Comparison of ENCODE assay signal across 8 mouse cellular contexts in the genomic region with DNA sequence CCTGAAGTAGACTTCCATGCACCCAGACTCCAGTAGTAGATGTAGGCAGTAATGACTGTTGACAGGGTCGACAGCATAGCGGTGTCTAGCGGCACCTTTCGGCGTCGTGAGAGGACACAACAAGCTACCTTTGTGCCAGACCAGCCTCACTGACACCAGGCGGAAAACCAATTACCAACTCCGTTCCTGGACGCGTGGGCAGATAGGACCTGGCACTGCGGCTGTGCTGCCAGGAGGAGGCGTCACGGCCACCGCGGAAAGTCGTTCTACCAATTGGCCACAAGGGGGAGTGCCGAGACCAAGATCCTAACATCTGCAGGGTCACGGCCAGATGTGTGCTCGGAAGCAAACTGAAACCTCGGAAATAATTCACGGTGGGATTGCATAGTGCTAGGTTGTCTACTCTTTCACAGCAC. TPM values are rescaled to one million over a fixed set of nuclear protein-coding genes. Genes with fewer than 3 reads are reported as not detected.
DNase-seq lines count a peak whose midpoint lies in the region; ATAC-seq lines count a peak whose summit lies in the region.

No protein-coding gene starts in this region.

- H3K27ac ChIP-seq in intestine, embryonic 14.5 days (ENCODE audit: low read depth): no peak overlapping the region

- no peaks in the 10 kb centered on the region for H3K9me3 ChIP-seq in intestine, embryonic 14.5 days (ENCODE audit: control insufficient read depth, low read length)

- H3K36me3 ChIP-seq in intestine, embryonic 14.5 days (ENCODE audit: control insufficient read depth, insufficient read depth, low read length): no peaks in the 10 kb centered on the region

- WGBS in intestine, embryonic 14.5 days: 2% methylated on average over 21 of the region's 21 CpGs

- H3K27me3 ChIP-seq in intestine, embryonic 14.5 days (replicated peaks; ENCODE audit: control insufficient read depth, insufficient read depth, low read length): no peaks in the 10 kb centered on the region

- ATAC-seq in intestine, embryonic 14.5 days (replicated peaks; ENCODE audit: low FRiP score, low TSS enrichment, low read depth): peak; percentile 78
- ATAC-seq in megakaryocyte progenitor cell, adult 5-6 weeks (replicated peaks; ENCODE audit: poor library complexity): peak; percentile 100

- peaks cover 6% of the 10 kb centered on the region for H3K4me1 ChIP-seq in intestine, embryonic 14.5 days (replicated peaks; ENCODE audit: control insufficient read depth, insufficient read depth, low read length)

- peak; percentile 95 for DNase-seq in adipocyte (ENCODE audit: low spot score)
- DNase-seq in embryo, embryonic 10 days (ENCODE audit: low spot score): peak; percentile 94
- DNase-seq in gastrocnemius, postnatal 14 days: peak; percentile 83
- DNase-seq in intestine, embryonic 14.5 days (ENCODE audit: low spot score): peak; percentile 94
- DNase-seq in left cerebral cortex, postnatal 10 days (ENCODE audit: extremely low spot score in 1 of 2, low spot score in 2 of 2): peak; percentile 49 to 78
- DNase-seq in right cerebral cortex, postnatal 14 days: peak; percentile 65
- peak; percentile 76 to 85 for DNase-seq in urinary bladder, postnatal 4 days (ENCODE audit: low spot score in 2 of 2)

- no peak overlapping the region for H3K9ac ChIP-seq in intestine, embryonic 14.5 days (ENCODE audit: low read length)

- no peak overlapping the region for H3K4me3 ChIP-seq in intestine, embryonic 14.5 days (ENCODE audit: low read depth, low read length)

- H3K4me2 ChIP-seq in intestine, embryonic 14.5 days (ENCODE audit: low read length): peak overlapping the region; percentile 48

- intact Hi-C loops in gastrocnemius, postnatal 14 days (cut with DNase I; ENCODE audit: low total_unique reads): loop anchor here (5.0 kb wide), 1 partner anchor 280 kb away; no protein-coding TSS in a partner anchor
- intact Hi-C loops in left cerebral cortex, postnatal 10 days (cut with DNase I): loop anchor here (5.0 to 10.0 kb wide), 2 partner anchors 55 to 253 kb away; no protein-coding TSS in a partner anchor

RNA-seq across cellular contexts. Expression of gene Cpn2, which starts 15.3 kb away (rescaled TPM):
- not detected for total RNA-seq in gastrocnemius, postnatal 14 days (2021)
- 0.04 TPM in 1 of 2 replicates, not detected in the other for polyA plus RNA-seq in intestine, embryonic 14.5 days (2014; fragmentation: Nextera tagmentation; extraction: Ambion mirVana)
- total RNA-seq in left cerebral cortex, postnatal 10 days (2021): not detected
- total RNA-seq in megakaryocyte progenitor cell, adult 5-6 weeks (2015): not detected in 2 replicates
- total RNA-seq in megakaryocyte progenitor cell, adult 5-6 weeks (2017): not detected in 2 replicates

RNA-seq across cellular contexts. Expression of gene Lrrc15, which starts 31.0 kb away (rescaled TPM):
- under 1 TPM; 0.42 to 0.70 TPM for total RNA-seq in gastrocnemius, postnatal 14 days (2021)
- 0.27 and 0.50 TPM in 2 replicates for polyA plus RNA-seq in intestine, embryonic 14.5 days (2014; fragmentation: Nextera tagmentation; extraction: Ambion mirVana)
- total RNA-seq in left cerebral cortex, postnatal 10 days (2021): not detected
- total RNA-seq in megakaryocyte progenitor cell, adult 5-6 weeks (2015): not detected in 2 replicates
- total RNA-seq in megakaryocyte progenitor cell, adult 5-6 weeks (2017): not detected in 2 replicates

RNA-seq across cellular contexts. Expression of gene Gp5, which starts 58.6 kb away (rescaled TPM):
- total RNA-seq in gastrocnemius, postnatal 14 days (2021): under 1 TPM in 1 of 2 experiments, not detected in 1; 0.14 TPM
- polyA plus RNA-seq in intestine, embryonic 14.5 days (2014; fragmentation: Nextera tagmentation; extraction: Ambion mirVana): 0.65 and 0.80 TPM in 2 replicates
- 1 to 10 TPM in 1 of 2 experiments, under 1 TPM in 1; 0.77 to 1.4 TPM for total RNA-seq in left cerebral cortex, postnatal 10 days (2021)
- 1.1 and 1.5 TPM in 2 replicates for total RNA-seq in megakaryocyte progenitor cell, adult 5-6 weeks (2015)
- total RNA-seq in megakaryocyte progenitor cell, adult 5-6 weeks (2017): 0.46 and 1.2 TPM in 2 replicates
